Mouse (Mus musculus) gastrocnemius, postnatal 36 days (tissue): ENCODE measurements around the gene Gpr150. TPM values are rescaled to one million over a fixed set of nuclear protein-coding genes. Genes with fewer than 3 reads are reported as not detected.

Source experiments
- DNase-seq, 2 experiments: peaks; one replicate each; pipeline ENCODE4 v3.0.0; 2022
- intact Hi-C: fragments of 180-260 bp; cut with DNase I; formaldehyde crosslinking; loops from one replicate; pipeline ENCODE4 v1.15.1; 2025
- total RNA-seq, 2 experiments: library from RNA; stranded (reverse); gene quantifications; 2 replicates each; pipeline ENCODE4 v1.2.3; 2021

Gene Gpr150
- total RNA-seq, 2 experiments from 2014 or later: not detected

GRCm38 (mm10) chr13:76017465-76017864 is 39.3 kb downstream of the Gpr150 start:
- no peak for DNase-seq
- intact Hi-C loops: no loop called here

GRCm38 (mm10) chr13:76014511-76014910 is 42.3 kb downstream of the Gpr150 start:
- intact Hi-C loops: no loop called here

More at GRCm38 (mm10) chr13:76014511-76014910, 42.3 kb downstream of the Gpr150 start:
- DNase-seq: no peak

Other genes starting within 250 kb of the Gpr150 start
- gene Glrx, start 217.1 kb downstream of the Gpr150 start, total RNA-seq: 10 to 100 TPM; 31.7 to 34.9 TPM
- gene Rhobtb3, start 113.1 kb downstream of the Gpr150 start, total RNA-seq: 10 to 100 TPM; 11.3 to 15.8 TPM
- gene Spata9, start 89.8 kb downstream of the Gpr150 start, total RNA-seq: not detected
- gene Rfesd, start 38.3 kb downstream of the Gpr150 start, total RNA-seq: 10 to 100 TPM; 17.6 to 19.6 TPM
- gene Arsk, start 41.7 kb upstream of the Gpr150 start, total RNA-seq: 1 to 10 TPM; 3.9 to 4.3 TPM
- gene Ttc37, start 41.7 kb upstream of the Gpr150 start, total RNA-seq: 10 to 100 TPM; 11.6 to 13.0 TPM
- gene Fam81b, start 248.1 kb upstream of the Gpr150 start, total RNA-seq: not detected